Mouse (Mus musculus): ENCODE data around the gene Dnajc15. TPM values are rescaled to one million over a fixed set of nuclear protein-coding genes. Genes with fewer than 3 reads are reported as not detected.
A peak's percentile ranks its signal among the peaks of the same experiment; 100 is the strongest.

Gene Dnajc15
- polyA plus RNA-seq, 1 experiment from 2014 or later: 103 TPM

- Histone ChIP-seq H3K36me3 (ENCODE audit: insufficient read depth) (no peaks in the 10 kb centered on the region), H3K4me3 (ENCODE audit: low read depth, low read length) (no peak overlapping the region), H3K4me2 (no peak overlapping the region), H3K4me1 (ENCODE audit: insufficient read depth) (no peaks in the 10 kb centered on the region), H3K9me3 (ENCODE audit: low read depth, low read length) (no peaks in the 10 kb centered on the region), H3K27ac (ENCODE audit: low read depth) (no peak overlapping the region), H3K27me3 (ENCODE audit: insufficient read depth, low read length) (no peaks in the 10 kb centered on the region), H3K9ac (no peak overlapping the region)
- 86% methylated on average over 6 of the region's 6 CpGs for WGBS
- DNase-seq (no peak), ATAC-seq (ENCODE audit: insufficient read depth) (no peak)
- TF ChIP-seq CTCF (IDR thresholded peaks at IDR 0.05; ENCODE audit: low read depth): no peak
These were observed 49.8 kb downstream of the Dnajc15 start for GRCm38 (mm10) chr14:77825121-77825520.

- no peak overlapping the region for H3K4me2 ChIP-seq
- H3K36me3 ChIP-seq (ENCODE audit: insufficient read depth): no peaks in the 10 kb centered on the region
- no peak for ATAC-seq (ENCODE audit: insufficient read depth)
- no peak for TF ChIP-seq CTCF (IDR thresholded peaks at IDR 0.05; ENCODE audit: low read depth)
- H3K9me3 ChIP-seq (ENCODE audit: low read depth, low read length): no peaks in the 10 kb centered on the region
- no peaks in the 10 kb centered on the region for H3K4me1 ChIP-seq (ENCODE audit: insufficient read depth)
- H3K27ac ChIP-seq (ENCODE audit: low read depth): no peak overlapping the region
- 71% methylated on average over 3 of the region's 3 CpGs for WGBS
- H3K4me3 ChIP-seq (ENCODE audit: low read depth, low read length): no peak overlapping the region
- no peak for DNase-seq
- H3K27me3 ChIP-seq (ENCODE audit: insufficient read depth, low read length): no peaks in the 10 kb centered on the region
- H3K9ac ChIP-seq: no peak overlapping the region
These were observed 55.1 kb downstream of the Dnajc15 start for GRCm38 (mm10) chr14:77819841-77820240.

GRCm38 (mm10) chr14:77817561-77817960 is 57.4 kb downstream of the Dnajc15 start:
- no peak overlapping the region for H3K4me3 ChIP-seq (ENCODE audit: low read depth, low read length)
- no peak overlapping the region for H3K4me2 ChIP-seq
- WGBS: 90% methylated on average over 6 of the region's 6 CpGs
- no peak for TF ChIP-seq CTCF (IDR thresholded peaks at IDR 0.05; ENCODE audit: low read depth)
- H3K27ac ChIP-seq (ENCODE audit: low read depth): no peak overlapping the region
- H3K9ac ChIP-seq: no peak overlapping the region
- no peaks in the 10 kb centered on the region for H3K4me1 ChIP-seq (ENCODE audit: insufficient read depth)
- H3K36me3 ChIP-seq (ENCODE audit: insufficient read depth): no peaks in the 10 kb centered on the region
- ATAC-seq (ENCODE audit: insufficient read depth): no peak
- DNase-seq: no peak
- no peaks in the 10 kb centered on the region for H3K27me3 ChIP-seq (ENCODE audit: insufficient read depth, low read length)
- no peaks in the 10 kb centered on the region for H3K9me3 ChIP-seq (ENCODE audit: low read depth, low read length)

- ATAC-seq (ENCODE audit: insufficient read depth) (peak; percentile 84), DNase-seq (peak; percentile 76)
- H3K9me3 ChIP-seq (ENCODE audit: low read depth, low read length): no peaks in the 10 kb centered on the region
- H3K27ac ChIP-seq (ENCODE audit: low read depth): no peak overlapping the region
- H3K36me3 ChIP-seq (ENCODE audit: insufficient read depth): no peaks in the 10 kb centered on the region
- 41% methylated on average over 4 of the region's 4 CpGs for WGBS
- no peak overlapping the region for H3K4me2 ChIP-seq
- no peaks in the 10 kb centered on the region for H3K27me3 ChIP-seq (ENCODE audit: insufficient read depth, low read length)
- no peaks in the 10 kb centered on the region for H3K4me1 ChIP-seq (ENCODE audit: insufficient read depth)
- H3K4me3 ChIP-seq (ENCODE audit: low read depth, low read length): no peak overlapping the region
- no peak for TF ChIP-seq CTCF (IDR thresholded peaks at IDR 0.05; ENCODE audit: low read depth)
- H3K9ac ChIP-seq: no peak overlapping the region
These were observed 60.0 kb downstream of the Dnajc15 start for GRCm38 (mm10) chr14:77814935-77815334.

GRCm38 (mm10) chr14:77812890-77813289 is 62.0 kb downstream of the Dnajc15 start:
- Histone ChIP-seq H3K27me3 (ENCODE audit: insufficient read depth, low read length) (no peaks in the 10 kb centered on the region), H3K9me3 (ENCODE audit: low read depth, low read length) (no peaks in the 10 kb centered on the region), H3K9ac (no peak overlapping the region), H3K4me1 (ENCODE audit: insufficient read depth) (no peaks in the 10 kb centered on the region), H3K36me3 (ENCODE audit: insufficient read depth) (no peaks in the 10 kb centered on the region), H3K4me2 (no peak overlapping the region), H3K27ac (ENCODE audit: low read depth) (no peak overlapping the region), H3K4me3 (ENCODE audit: low read depth, low read length) (no peak overlapping the region)
- 66% methylated on average over 1 of the region's 1 CpGs for WGBS
- DNase-seq: no peak
- no peak for TF ChIP-seq CTCF (IDR thresholded peaks at IDR 0.05; ENCODE audit: low read depth)
- no peak for ATAC-seq (ENCODE audit: insufficient read depth)

- Histone ChIP-seq H3K4me3 (ENCODE audit: low read depth, low read length) (no peak overlapping the region), H3K9me3 (ENCODE audit: low read depth, low read length) (no peaks in the 10 kb centered on the region), H3K4me2 (no peak overlapping the region), H3K27me3 (ENCODE audit: insufficient read depth, low read length) (no peaks in the 10 kb centered on the region), H3K9ac (no peak overlapping the region), H3K27ac (ENCODE audit: low read depth) (no peak overlapping the region), H3K36me3 (ENCODE audit: insufficient read depth) (no peaks in the 10 kb centered on the region), H3K4me1 (ENCODE audit: insufficient read depth) (no peaks in the 10 kb centered on the region)
- TF ChIP-seq CTCF (IDR thresholded peaks at IDR 0.05; ENCODE audit: low read depth): no peak
- 82% methylated on average over 5 of the region's 5 CpGs for WGBS
- DNase-seq (no peak), ATAC-seq (ENCODE audit: insufficient read depth) (no peak)
These were observed 63.5 kb downstream of the Dnajc15 start for GRCm38 (mm10) chr14:77811466-77811865.

- Histone ChIP-seq H3K27me3 (ENCODE audit: insufficient read depth, low read length) (no peaks in the 10 kb centered on the region), H3K36me3 (ENCODE audit: insufficient read depth) (no peaks in the 10 kb centered on the region), H3K27ac (ENCODE audit: low read depth) (no peak overlapping the region), H3K9ac (no peak overlapping the region), H3K4me3 (ENCODE audit: low read depth, low read length) (no peak overlapping the region), H3K4me2 (no peak overlapping the region), H3K4me1 (ENCODE audit: insufficient read depth) (no peaks in the 10 kb centered on the region), H3K9me3 (ENCODE audit: low read depth, low read length) (no peaks in the 10 kb centered on the region)
- ATAC-seq (ENCODE audit: insufficient read depth) (no peak), DNase-seq (no peak)
- WGBS: 39% methylated on average over 4 of the region's 4 CpGs
- no peak for TF ChIP-seq CTCF (IDR thresholded peaks at IDR 0.05; ENCODE audit: low read depth)
These were observed 67.1 kb downstream of the Dnajc15 start for GRCm38 (mm10) chr14:77807836-77808235.

GRCm38 (mm10) chr14:77806345-77806744 is 68.6 kb downstream of the Dnajc15 start:
- Histone ChIP-seq H3K4me2 (no peak overlapping the region), H3K4me3 (ENCODE audit: low read depth, low read length) (no peak overlapping the region), H3K9me3 (ENCODE audit: low read depth, low read length) (no peaks in the 10 kb centered on the region), H3K9ac (no peak overlapping the region), H3K4me1 (ENCODE audit: insufficient read depth) (no peaks in the 10 kb centered on the region), H3K27me3 (ENCODE audit: insufficient read depth, low read length) (no peaks in the 10 kb centered on the region), H3K27ac (ENCODE audit: low read depth) (no peak overlapping the region), H3K36me3 (ENCODE audit: insufficient read depth) (no peaks in the 10 kb centered on the region)
- WGBS: 73% methylated on average over 5 of the region's 5 CpGs
- TF ChIP-seq CTCF (IDR thresholded peaks at IDR 0.05; ENCODE audit: low read depth): no peak
- DNase-seq (no peak), ATAC-seq (ENCODE audit: insufficient read depth) (no peak)

All from lung, embryonic 14.5 days (tissue).